Mouse (Mus musculus): ENCODE results near the gene Tmsb4x. TPM values are rescaled to one million over a fixed set of nuclear protein-coding genes. Genes with fewer than 3 reads are reported as not detected.

The Tmsb4x gene
- polyA plus RNA-seq (2012; rRNA removed) = 1,010 and 1,165 TPM in 2 replicates

DNA sequence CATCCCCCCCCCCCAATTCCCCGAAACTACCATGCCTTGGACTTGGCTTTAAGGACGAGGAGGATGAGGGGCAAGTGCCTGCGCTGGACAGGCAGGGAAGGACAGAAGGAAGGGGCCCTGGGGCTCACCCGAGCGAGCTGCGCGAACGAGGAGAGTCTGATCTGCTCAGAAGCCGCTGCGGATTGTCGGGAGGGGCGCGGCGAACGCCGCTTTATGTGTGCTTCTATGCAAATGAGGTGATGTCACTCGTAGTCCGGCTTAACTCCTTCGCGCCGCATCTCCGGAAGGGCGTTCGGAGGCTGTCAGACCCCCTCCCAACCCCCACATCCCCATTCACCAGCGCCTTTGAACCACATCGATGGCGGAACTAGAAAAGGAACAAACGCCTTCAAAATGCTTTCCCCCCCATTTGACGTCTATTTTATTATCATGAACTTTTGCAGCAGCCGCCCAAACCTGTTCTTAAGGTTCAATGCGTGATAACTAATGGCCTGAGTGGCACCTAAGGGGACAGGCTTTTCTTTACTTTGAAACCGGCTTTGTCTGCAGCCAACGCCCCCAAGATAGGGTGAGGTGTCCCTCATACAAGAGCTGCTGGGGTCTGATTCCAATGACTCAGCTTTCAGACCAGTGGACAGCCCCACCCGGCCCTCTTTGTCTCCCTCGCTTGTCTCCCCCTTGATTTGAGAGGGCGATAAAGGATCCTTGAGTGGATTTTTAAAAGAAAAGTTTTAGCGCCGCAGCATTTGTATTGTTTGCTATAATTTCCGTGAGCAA is at the start of gene Tmsb4x:
TSS of gene Tmsb4x (minus strand) at position 338 of the 777 bp plus-strand sequence.
- DNase-seq = peak; percentile 78 to 82
- no peaks in the 10 kb centered on the region for H3K27me3 ChIP-seq (ENCODE audit: control insufficient read depth, insufficient read depth, low read length)
- peak within 1 kb of the TSS; percentile 97 for H3K4me3 ChIP-seq (replicated peaks; ENCODE audit: insufficient read depth, low read depth, low read length)
- 4% methylated on average over 34 of the region's 39 CpGs for WGBS
- no peak for TF ChIP-seq CTCF (IDR thresholded peaks at IDR 0.05; ENCODE audit: borderline replicate concordance, insufficient read depth, low read depth, low read length)
- peak; percentile 96 for TF ChIP-seq POLR2A (IDR thresholded peaks at IDR 0.05; ENCODE audit: borderline replicate concordance, insufficient read depth, low read length)
- H3K4me1 ChIP-seq (ENCODE audit: control insufficient read depth, insufficient read depth, low read length) = no peaks in the 10 kb centered on the region
- H3K27ac ChIP-seq (ENCODE audit: insufficient read depth, low read length) = peak within 1 kb of the TSS; percentile 82

DNA sequence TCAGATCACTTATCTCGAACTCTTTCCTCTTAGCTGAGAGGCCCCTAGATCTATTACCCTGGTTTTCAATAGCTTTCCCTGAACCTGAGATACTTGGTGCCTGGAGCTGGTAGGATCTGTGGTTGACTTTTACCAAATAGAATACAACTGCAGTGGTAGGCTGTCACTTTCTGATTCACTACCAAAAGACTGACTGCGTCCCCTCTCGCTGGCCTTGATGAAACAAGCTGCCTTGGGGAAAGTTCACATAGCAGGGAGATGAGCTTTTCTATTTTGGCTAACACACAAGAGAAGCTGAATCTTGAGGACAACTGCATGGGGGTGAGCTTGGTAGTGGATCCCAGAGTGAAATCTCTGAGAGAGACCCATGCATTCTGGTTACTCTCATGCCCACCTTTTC is 32.6 kb upstream of the Tmsb4x start:
- no peaks in the 10 kb centered on the region for H3K4me1 ChIP-seq (ENCODE audit: control insufficient read depth, insufficient read depth, low read length)
- TF ChIP-seq CTCF (IDR thresholded peaks at IDR 0.05; ENCODE audit: borderline replicate concordance, insufficient read depth, low read depth, low read length) (no peak), POLR2A (IDR thresholded peaks at IDR 0.05; ENCODE audit: borderline replicate concordance, insufficient read depth, low read length) (no peak)
- no peaks in the 10 kb centered on the region for H3K27me3 ChIP-seq (ENCODE audit: control insufficient read depth, insufficient read depth, low read length)
- DNase-seq = no peak
- no peak overlapping the region for H3K27ac ChIP-seq (ENCODE audit: insufficient read depth, low read length)
- 97% methylated on average over 3 of the region's 3 CpGs for WGBS
- H3K4me3 ChIP-seq (replicated peaks; ENCODE audit: insufficient read depth, low read depth, low read length) = no peak overlapping the region

DNA sequence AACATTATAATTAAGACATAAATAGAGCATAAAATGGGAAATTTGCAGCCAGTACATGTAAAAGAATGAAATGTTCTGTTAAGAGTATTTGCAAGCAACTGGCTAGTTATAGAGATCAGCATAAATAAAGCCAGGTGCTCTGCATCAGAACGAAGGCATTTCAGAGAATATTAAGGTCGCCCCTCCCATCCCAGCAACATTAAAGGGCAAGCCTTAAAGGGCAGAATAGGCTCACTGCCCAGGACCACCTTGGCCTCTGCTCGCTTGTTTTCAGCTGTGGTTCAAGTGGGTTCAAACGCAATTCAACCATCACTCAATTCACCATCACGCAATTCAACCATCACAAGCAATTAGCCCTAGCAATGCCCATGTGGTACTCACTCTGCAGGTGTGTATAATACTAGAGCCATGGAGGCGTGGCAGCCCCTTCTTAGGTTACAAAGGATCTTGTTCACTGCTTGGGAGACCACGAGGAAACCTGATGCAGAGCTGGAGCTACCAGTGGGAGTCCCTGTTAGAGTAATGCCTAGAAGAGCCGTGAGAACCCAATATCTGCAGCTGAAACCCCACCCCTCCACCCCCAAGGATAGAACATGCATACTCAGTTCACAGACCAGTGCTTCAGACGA is 30.3 kb upstream of the Tmsb4x start:
- Histone ChIP-seq H3K27me3 (ENCODE audit: control insufficient read depth, insufficient read depth, low read length) (no peaks in the 10 kb centered on the region), H3K4me1 (ENCODE audit: control insufficient read depth, insufficient read depth, low read length) (no peaks in the 10 kb centered on the region), H3K27ac (ENCODE audit: insufficient read depth, low read length) (no peak overlapping the region), H3K4me3 (replicated peaks; ENCODE audit: insufficient read depth, low read depth, low read length) (no peak overlapping the region)
- WGBS = 56% methylated on average over 9 of the region's 9 CpGs
- DNase-seq = no peak
- no peak for TF ChIP-seq CTCF (IDR thresholded peaks at IDR 0.05; ENCODE audit: borderline replicate concordance, insufficient read depth, low read depth, low read length)
- no peak for TF ChIP-seq POLR2A (IDR thresholded peaks at IDR 0.05; ENCODE audit: borderline replicate concordance, insufficient read depth, low read length)

DNA sequence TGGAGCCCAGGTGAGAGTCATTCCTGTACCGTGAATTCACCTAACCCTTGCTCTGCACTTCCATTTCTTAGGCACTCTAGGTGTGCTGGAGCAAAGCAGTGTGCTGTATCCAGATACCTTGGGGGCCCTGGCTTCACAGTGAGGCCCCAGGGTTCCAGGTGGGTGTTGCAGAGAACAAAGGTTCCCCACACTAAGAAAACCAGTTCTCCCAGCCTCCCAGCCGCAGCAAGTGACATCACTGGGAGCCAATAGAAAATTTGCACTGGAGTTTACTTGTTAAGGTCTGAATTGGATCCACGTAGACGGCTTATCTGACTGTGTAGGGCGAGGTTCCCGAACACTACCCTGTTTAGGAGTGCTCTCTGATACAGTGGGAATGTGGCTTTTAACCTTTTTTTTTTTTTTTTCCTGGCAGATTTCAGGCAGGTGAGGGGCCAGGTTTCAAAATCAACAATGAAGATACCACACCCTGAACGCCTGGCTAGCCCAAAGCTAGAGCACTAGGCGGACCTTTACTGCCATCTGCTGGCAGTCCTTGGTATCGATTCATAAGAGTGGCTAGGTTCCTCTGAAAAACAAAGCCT is 24.1 kb upstream of the Tmsb4x start:
- Histone ChIP-seq H3K27me3 (ENCODE audit: control insufficient read depth, insufficient read depth, low read length) (no peaks in the 10 kb centered on the region), H3K4me3 (replicated peaks; ENCODE audit: insufficient read depth, low read depth, low read length) (no peak overlapping the region), H3K27ac (ENCODE audit: insufficient read depth, low read length) (no peak overlapping the region), H3K4me1 (ENCODE audit: control insufficient read depth, insufficient read depth, low read length) (no peaks in the 10 kb centered on the region)
- peak; percentile 78 for TF ChIP-seq CTCF (IDR thresholded peaks at IDR 0.05; ENCODE audit: borderline replicate concordance, insufficient read depth, low read depth, low read length)
- no peak for TF ChIP-seq POLR2A (IDR thresholded peaks at IDR 0.05; ENCODE audit: borderline replicate concordance, insufficient read depth, low read length)
- 32% methylated on average over 9 of the region's 9 CpGs for WGBS
- peak; percentile 42 to 63 for DNase-seq

DNA sequence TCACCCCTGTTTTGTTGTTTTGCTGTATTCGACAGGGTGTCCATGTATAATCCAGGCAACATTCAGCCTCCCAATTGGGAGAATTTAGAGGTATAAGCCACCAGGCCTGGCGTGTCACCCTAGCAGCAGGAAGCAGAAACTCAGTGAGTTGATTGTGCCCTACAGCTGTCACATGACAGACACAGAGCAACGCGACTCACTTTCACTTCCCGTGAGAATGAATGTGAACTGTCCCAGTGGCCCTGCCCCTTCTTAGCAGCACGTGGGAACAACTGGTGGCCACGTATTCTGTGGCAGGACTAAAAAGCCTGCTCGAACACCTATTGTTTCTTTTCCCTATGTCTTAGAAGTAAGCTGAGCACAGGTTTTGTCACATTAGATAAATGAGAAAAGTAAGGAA is 22.0 kb upstream of the Tmsb4x start:
- 53% methylated on average over 8 of the region's 8 CpGs for WGBS
- no peaks in the 10 kb centered on the region for H3K27me3 ChIP-seq (ENCODE audit: control insufficient read depth, insufficient read depth, low read length)
- H3K4me3 ChIP-seq (replicated peaks; ENCODE audit: insufficient read depth, low read depth, low read length) = no peak overlapping the region
- no peaks in the 10 kb centered on the region for H3K4me1 ChIP-seq (ENCODE audit: control insufficient read depth, insufficient read depth, low read length)
- no peak for DNase-seq
- H3K27ac ChIP-seq (ENCODE audit: insufficient read depth, low read length) = no peak overlapping the region
- TF ChIP-seq POLR2A (IDR thresholded peaks at IDR 0.05; ENCODE audit: borderline replicate concordance, insufficient read depth, low read length) (no peak), CTCF (IDR thresholded peaks at IDR 0.05; ENCODE audit: borderline replicate concordance, insufficient read depth, low read depth, low read length) (no peak)

DNA sequence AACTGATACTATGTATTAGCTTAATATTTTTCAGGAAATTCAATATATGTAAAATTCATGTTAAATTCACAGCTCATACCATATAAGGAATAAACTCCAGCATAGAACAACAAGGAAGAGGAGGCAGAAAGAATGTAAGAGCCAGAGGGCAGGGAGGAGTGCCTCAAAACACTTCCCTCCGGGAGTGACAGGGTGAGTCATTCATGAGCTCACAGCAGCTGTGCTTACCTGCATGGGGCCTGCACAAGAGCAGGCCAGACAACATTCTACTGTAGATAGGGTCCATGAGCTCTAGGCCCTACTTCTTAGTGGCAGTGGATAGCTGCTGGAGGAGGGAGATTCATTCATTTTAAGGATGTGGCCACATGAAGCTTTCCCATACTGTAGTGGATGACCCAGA is 20.7 kb upstream of the Tmsb4x start:
- no peak for TF ChIP-seq CTCF (IDR thresholded peaks at IDR 0.05; ENCODE audit: borderline replicate concordance, insufficient read depth, low read depth, low read length)
- TF ChIP-seq POLR2A (IDR thresholded peaks at IDR 0.05; ENCODE audit: borderline replicate concordance, insufficient read depth, low read length) = no peak
- no peaks in the 10 kb centered on the region for H3K4me1 ChIP-seq (ENCODE audit: control insufficient read depth, insufficient read depth, low read length)
- no peaks in the 10 kb centered on the region for H3K27me3 ChIP-seq (ENCODE audit: control insufficient read depth, insufficient read depth, low read length)
- H3K27ac ChIP-seq (ENCODE audit: insufficient read depth, low read length) = no peak overlapping the region
- no peak overlapping the region for H3K4me3 ChIP-seq (replicated peaks; ENCODE audit: insufficient read depth, low read depth, low read length)
- WGBS = 9% methylated on average over 1 of the region's 1 CpGs
- DNase-seq = no peak

DNA sequence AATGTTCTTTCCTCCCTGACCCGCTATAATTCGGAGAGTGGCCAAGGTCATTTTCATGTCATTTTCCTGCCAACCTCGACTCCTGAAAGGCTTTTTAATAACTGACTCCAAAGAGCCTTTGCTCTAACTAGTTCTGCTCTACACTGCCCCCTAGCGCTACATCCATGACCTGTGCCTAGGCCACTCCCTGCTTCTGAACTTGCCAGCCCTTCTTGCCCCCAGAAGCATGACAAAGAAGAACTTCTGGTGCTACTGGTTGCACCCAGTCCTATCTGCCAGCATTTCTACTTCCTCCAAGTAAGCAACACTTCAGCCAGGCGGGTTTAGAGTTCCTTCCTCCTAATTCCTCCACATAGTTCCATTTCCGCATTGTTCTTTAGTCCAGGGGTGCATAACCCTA is 20.1 kb upstream of the Tmsb4x start:
- H3K4me1 ChIP-seq (ENCODE audit: control insufficient read depth, insufficient read depth, low read length) = no peaks in the 10 kb centered on the region
- TF ChIP-seq POLR2A (IDR thresholded peaks at IDR 0.05; ENCODE audit: borderline replicate concordance, insufficient read depth, low read length) (no peak), CTCF (IDR thresholded peaks at IDR 0.05; ENCODE audit: borderline replicate concordance, insufficient read depth, low read depth, low read length) (peak; percentile 42; the same call in 1 of the 2 replicates)
- peak; percentile 33 to 45 for DNase-seq
- H3K27me3 ChIP-seq (ENCODE audit: control insufficient read depth, insufficient read depth, low read length) = no peaks in the 10 kb centered on the region
- 37% methylated on average over 6 of the region's 6 CpGs for WGBS
- no peak overlapping the region for H3K27ac ChIP-seq (ENCODE audit: insufficient read depth, low read length)
- H3K4me3 ChIP-seq (replicated peaks; ENCODE audit: insufficient read depth, low read depth, low read length) = no peak overlapping the region

All from cerebellum, adult 2 months (tissue).